Mouse (Mus musculus) cerebellum, adult 2 months (tissue): ENCODE measurements at regions not wholly inside any gene's neighbourhood (a gene's known extent, or its start where the extent isn't known, plus 50 kb on each side); places are given as distances from the start of the nearest gene placed in this dataset.

Source experiments
- CTCF ChIP-seq: fragments of 200-500 bp; IDR thresholded peaks from 2 replicates; pipeline ENCODE4 v1.5.1; 2011; ENCODE audit warnings: low read depth, mild to moderate bottlenecking, control low read depth, low read length, moderate library complexity, borderline replicate concordance; ENCODE audit not compliant: insufficient read depth
- POLR2A ChIP-seq: fragments of 200-500 bp; IDR thresholded peaks from 2 replicates; pipeline ENCODE4 v1.6.1; 2011; ENCODE audit warnings: low read length, control low read depth, borderline replicate concordance; ENCODE audit not compliant: insufficient read depth

DNA sequence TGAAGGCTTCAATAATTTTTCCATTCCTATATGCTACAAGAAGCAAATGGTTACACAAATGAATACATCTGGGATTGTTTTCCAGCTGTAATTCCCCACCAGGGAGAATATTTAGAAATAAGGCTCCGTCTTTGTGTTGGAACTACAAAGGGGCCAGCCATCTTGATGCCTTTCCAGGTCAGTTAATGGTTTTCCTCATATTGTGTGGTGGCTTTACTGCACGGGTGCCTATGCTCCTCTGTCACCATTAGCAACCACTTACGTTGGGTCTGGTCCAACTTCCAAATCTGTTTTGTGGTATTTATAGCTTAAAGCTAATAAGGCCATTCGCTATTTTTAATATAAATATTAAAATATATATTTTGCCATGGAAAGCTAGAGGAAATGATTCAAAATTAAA, 312.1 kb upstream of the Meox2 start:
- no peak for TF ChIP-seq CTCF
- no peak for TF ChIP-seq POLR2A
